Mouse (Mus musculus): ENCODE data around the gene Ndufaf2. TPM values are rescaled to one million over a fixed set of nuclear protein-coding genes. Genes with fewer than 3 reads are reported as not detected.

Gene Ndufaf2
- total and polyA plus RNA-seq, 2 experiments from 2014 or later = 14.8 to 72.0 TPM

GRCm38 (mm10) chr13:108135617-108136016, 22.8 kb downstream of the Ndufaf2 start:
- no peak overlapping the region for H3K4me3 ChIP-seq (ENCODE audit: low read depth, low read length)
- 80% methylated on average over 6 of the region's 6 CpGs for WGBS
- H3K27ac ChIP-seq (ENCODE audit: low read depth, low read length) = no peak overlapping the region
- H3K9me3 ChIP-seq (ENCODE audit: low read length) = no peaks in the 10 kb centered on the region
- no peaks in the 10 kb centered on the region for H3K36me3 ChIP-seq (ENCODE audit: insufficient read depth, low read length)
- no peak for TF ChIP-seq CTCF (IDR thresholded peaks at IDR 0.05)
- no peaks in the 10 kb centered on the region for H3K27me3 ChIP-seq (ENCODE audit: insufficient read depth, low read length)
- no peak for ATAC-seq (ENCODE audit: low FRiP score)
- H3K9ac ChIP-seq (replicated peaks; ENCODE audit: low read length, poor library complexity, severe bottlenecking) = no peak overlapping the region
- no peaks in the 10 kb centered on the region for H3K4me1 ChIP-seq (ENCODE audit: insufficient read depth, low read length)
- no peak overlapping the region for H3K4me2 ChIP-seq (ENCODE audit: low read depth, low read length, poor library complexity, severe bottlenecking)
- no peak for DNase-seq (ENCODE audit: low spot score)

DNA sequence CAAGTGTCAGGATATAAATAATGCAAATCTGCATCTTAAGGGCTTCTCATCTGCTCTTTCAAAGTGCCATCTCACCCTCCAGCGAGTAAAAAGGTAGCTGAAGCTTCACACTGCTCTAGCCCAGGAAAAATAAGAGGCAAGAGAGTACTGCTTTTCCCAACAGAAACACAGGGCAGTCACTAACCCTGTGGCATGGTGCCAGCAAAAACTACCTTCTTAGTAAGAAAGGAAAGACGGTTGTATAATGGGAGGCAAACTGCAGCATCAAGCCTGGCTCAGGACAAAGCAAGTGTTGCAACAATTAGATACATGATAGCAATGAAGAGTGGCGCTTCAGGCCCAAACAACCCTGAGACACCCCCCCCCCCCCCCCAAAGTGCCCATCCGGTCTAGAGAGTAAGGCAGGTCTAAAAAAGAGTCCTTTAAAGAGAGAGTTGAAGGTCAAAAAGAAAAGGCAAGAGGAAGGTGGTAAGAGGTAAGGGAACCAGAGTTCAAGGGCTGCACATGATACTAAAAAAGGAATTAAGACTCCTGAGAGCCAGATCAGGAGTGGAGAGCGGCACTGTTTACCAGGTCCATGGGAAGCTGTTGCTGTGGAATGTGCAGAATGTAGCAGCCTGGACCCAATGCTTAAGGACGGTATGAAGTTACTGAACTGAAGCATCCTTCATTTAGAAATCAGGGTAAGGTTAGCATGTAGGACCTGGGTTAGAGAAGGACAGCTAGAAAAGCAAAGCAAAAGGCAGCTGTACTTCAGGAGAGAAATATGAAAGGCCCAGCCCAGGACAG, 26.2 kb downstream of the Ndufaf2 start:
- no peaks in the 10 kb centered on the region for H3K36me3 ChIP-seq (ENCODE audit: insufficient read depth, low read length)
- H3K4me2 ChIP-seq (ENCODE audit: low read depth, low read length, poor library complexity, severe bottlenecking) = no peak overlapping the region
- 67% methylated on average over 6 of the region's 6 CpGs for WGBS
- H3K4me1 ChIP-seq (ENCODE audit: insufficient read depth, low read length) = no peaks in the 10 kb centered on the region
- ATAC-seq (ENCODE audit: low FRiP score) (no peak), DNase-seq (ENCODE audit: low spot score) (no peak)
- no peak overlapping the region for H3K27ac ChIP-seq (ENCODE audit: low read depth, low read length)
- H3K9me3 ChIP-seq (ENCODE audit: low read length) = no peaks in the 10 kb centered on the region
- no peak for TF ChIP-seq CTCF (IDR thresholded peaks at IDR 0.05)
- H3K4me3 ChIP-seq (ENCODE audit: low read depth, low read length) = no peak overlapping the region
- H3K9ac ChIP-seq (replicated peaks; ENCODE audit: low read length, poor library complexity, severe bottlenecking) = no peak overlapping the region
- no peaks in the 10 kb centered on the region for H3K27me3 ChIP-seq (ENCODE audit: insufficient read depth, low read length)

GRCm38 (mm10) chr13:108130737-108131136, 27.7 kb downstream of the Ndufaf2 start:
- H3K9me3 ChIP-seq (ENCODE audit: low read length) = no peaks in the 10 kb centered on the region
- no peak for TF ChIP-seq CTCF (IDR thresholded peaks at IDR 0.05)
- no peak overlapping the region for H3K4me2 ChIP-seq (ENCODE audit: low read depth, low read length, poor library complexity, severe bottlenecking)
- H3K4me1 ChIP-seq (ENCODE audit: insufficient read depth, low read length) = no peaks in the 10 kb centered on the region
- no peak overlapping the region for H3K27ac ChIP-seq (ENCODE audit: low read depth, low read length)
- no peak overlapping the region for H3K9ac ChIP-seq (replicated peaks; ENCODE audit: low read length, poor library complexity, severe bottlenecking)
- 91% methylated on average over 5 of the region's 5 CpGs for WGBS
- DNase-seq (ENCODE audit: low spot score) (no peak), ATAC-seq (ENCODE audit: low FRiP score) (no peak)
- H3K4me3 ChIP-seq (ENCODE audit: low read depth, low read length) = no peak overlapping the region
- H3K27me3 ChIP-seq (ENCODE audit: insufficient read depth, low read length) = no peaks in the 10 kb centered on the region
- H3K36me3 ChIP-seq (ENCODE audit: insufficient read depth, low read length) = no peaks in the 10 kb centered on the region

DNA sequence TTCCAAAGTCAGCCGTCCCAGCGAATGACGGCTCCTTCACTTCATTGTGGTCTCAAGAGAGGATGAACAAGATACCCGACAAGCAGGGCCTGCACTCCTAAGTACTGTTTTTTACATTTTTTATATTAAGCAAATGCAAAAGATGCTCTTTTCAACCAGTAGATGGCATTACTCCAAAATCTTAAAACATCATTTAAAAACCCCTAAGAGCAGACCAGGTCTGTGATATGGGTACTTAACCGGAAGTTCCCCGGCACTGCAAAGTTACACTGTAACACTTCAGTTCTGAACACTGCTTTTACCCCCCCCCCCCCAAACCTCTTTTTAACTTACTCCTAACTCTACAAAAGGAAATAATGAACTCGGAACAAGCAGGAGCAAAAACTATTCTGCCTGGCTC, 29.4 kb downstream of the Ndufaf2 start:
- TF ChIP-seq CTCF (IDR thresholded peaks at IDR 0.05) = peak; percentile 54
- DNase-seq (ENCODE audit: low spot score) (no peak), ATAC-seq (ENCODE audit: low FRiP score) (no peak)
- H3K4me2 ChIP-seq (ENCODE audit: low read depth, low read length, poor library complexity, severe bottlenecking) = no peak overlapping the region
- H3K27me3 ChIP-seq (ENCODE audit: insufficient read depth, low read length) = no peaks in the 10 kb centered on the region
- H3K4me1 ChIP-seq (ENCODE audit: insufficient read depth, low read length) = no peaks in the 10 kb centered on the region
- no peaks in the 10 kb centered on the region for H3K9me3 ChIP-seq (ENCODE audit: low read length)
- no peak overlapping the region for H3K4me3 ChIP-seq (ENCODE audit: low read depth, low read length)
- H3K27ac ChIP-seq (ENCODE audit: low read depth, low read length) = no peak overlapping the region
- H3K36me3 ChIP-seq (ENCODE audit: insufficient read depth, low read length) = no peaks in the 10 kb centered on the region
- WGBS = 55% methylated on average over 7 of the region's 7 CpGs
- H3K9ac ChIP-seq (replicated peaks; ENCODE audit: low read length, poor library complexity, severe bottlenecking) = no peak overlapping the region

DNA sequence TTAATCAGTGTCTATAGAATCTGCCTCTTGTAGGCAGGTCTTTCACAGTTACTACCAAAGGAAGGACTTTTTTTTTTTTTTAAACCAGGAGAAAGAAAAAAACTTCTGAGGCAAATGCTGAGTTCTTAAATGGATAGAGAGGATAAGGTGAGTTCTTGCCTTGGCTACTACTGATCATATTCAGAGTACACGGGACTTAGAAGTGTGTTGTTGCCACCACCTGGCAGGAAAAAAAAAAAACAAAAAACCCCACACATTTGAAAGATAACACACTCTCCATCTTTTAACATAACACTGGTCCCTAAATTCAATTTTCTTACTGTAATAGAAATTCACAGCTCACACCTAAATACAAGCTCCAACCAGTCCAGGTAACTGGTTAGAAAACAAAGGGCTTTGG, 30.5 kb downstream of the Ndufaf2 start:
- TF ChIP-seq CTCF (IDR thresholded peaks at IDR 0.05) = no peak
- Histone ChIP-seq H3K27ac (ENCODE audit: low read depth, low read length) (no peak overlapping the region), H3K9me3 (ENCODE audit: low read length) (no peaks in the 10 kb centered on the region), H3K4me1 (ENCODE audit: insufficient read depth, low read length) (no peaks in the 10 kb centered on the region), H3K36me3 (ENCODE audit: insufficient read depth, low read length) (no peaks in the 10 kb centered on the region), H3K4me3 (ENCODE audit: low read depth, low read length) (no peak overlapping the region), H3K27me3 (ENCODE audit: insufficient read depth, low read length) (no peaks in the 10 kb centered on the region), H3K4me2 (ENCODE audit: low read depth, low read length, poor library complexity, severe bottlenecking) (no peak overlapping the region), H3K9ac (replicated peaks; ENCODE audit: low read length, poor library complexity, severe bottlenecking) (no peak overlapping the region)
- DNase-seq (ENCODE audit: low spot score) = no peak
- ATAC-seq (ENCODE audit: low FRiP score) = no peak
- 48% methylated on average over 1 of the region's 1 CpGs for WGBS

GRCm38 (mm10) chr13:108127130-108127529, 31.3 kb downstream of the Ndufaf2 start:
- no peak overlapping the region for H3K27ac ChIP-seq (ENCODE audit: low read depth, low read length)
- no peak overlapping the region for H3K9ac ChIP-seq (replicated peaks; ENCODE audit: low read length, poor library complexity, severe bottlenecking)
- TF ChIP-seq CTCF (IDR thresholded peaks at IDR 0.05) = peak; percentile 65
- ATAC-seq (ENCODE audit: low FRiP score) (no peak), DNase-seq (ENCODE audit: low spot score) (peak; percentile 55)
- no peaks in the 10 kb centered on the region for H3K9me3 ChIP-seq (ENCODE audit: low read length)
- no peaks in the 10 kb centered on the region for H3K4me1 ChIP-seq (ENCODE audit: insufficient read depth, low read length)
- WGBS = 0% methylated on average over 1 of the region's 1 CpGs
- no peak overlapping the region for H3K4me2 ChIP-seq (ENCODE audit: low read depth, low read length, poor library complexity, severe bottlenecking)
- H3K4me3 ChIP-seq (ENCODE audit: low read depth, low read length) = no peak overlapping the region
- no peaks in the 10 kb centered on the region for H3K36me3 ChIP-seq (ENCODE audit: insufficient read depth, low read length)
- H3K27me3 ChIP-seq (ENCODE audit: insufficient read depth, low read length) = no peaks in the 10 kb centered on the region

Measured in midbrain, postnatal 0 days (tissue).